Mouse (Mus musculus): Measurements from ENCODE around the gene Clec2l. TPM values are rescaled to one million over a fixed set of nuclear protein-coding genes. Genes with fewer than 3 reads are reported as not detected.

Clec2l gene
- polyA plus RNA-seq, 1 experiment from 2014 or later: 7.8 TPM

GRCm38 (mm10) chr6:38698233-38698889 is 35.5 kb downstream of the Clec2l start:
- peaks cover 86% of the 10 kb centered on the region for H3K36me3 ChIP-seq
- no peak overlapping the region for H3K4me3 ChIP-seq
- ATAC-seq (ENCODE audit: low FRiP score, low read depth): peak; percentile 7; the same call in 1 of the 2 replicates
- peaks cover 3% of the 10 kb centered on the region; the same call in 1 of the 2 replicates for H3K4me1 ChIP-seq
- 96% methylated on average over 18 of the region's 18 CpGs for WGBS
- no peak overlapping the region for H3K27ac ChIP-seq
- H3K27me3 ChIP-seq (replicated peaks): no peaks in the 10 kb centered on the region
- H3K9me3 ChIP-seq: no peaks in the 10 kb centered on the region
- no peak overlapping the region for H3K4me2 ChIP-seq (replicated peaks)
- H3K9ac ChIP-seq: no peak overlapping the region

- no peaks in the 10 kb centered on the region for H3K27me3 ChIP-seq (replicated peaks)
- WGBS: 57% methylated on average over 2 of the region's 2 CpGs
- no peaks in the 10 kb centered on the region for H3K4me1 ChIP-seq
- no peak for ATAC-seq (ENCODE audit: low FRiP score, low read depth)
- no peak overlapping the region for H3K9ac ChIP-seq
- no peak overlapping the region for H3K4me3 ChIP-seq
- no peaks in the 10 kb centered on the region for H3K9me3 ChIP-seq
- H3K27ac ChIP-seq: no peak overlapping the region
- H3K4me2 ChIP-seq (replicated peaks): no peak overlapping the region
- H3K36me3 ChIP-seq: peaks cover 71% of the 10 kb centered on the region
These were observed 38.6 kb downstream of the Clec2l start for GRCm38 (mm10) chr6:38701421-38701820.

- ATAC-seq (ENCODE audit: low FRiP score, low read depth): no peak
- no peak overlapping the region for H3K9ac ChIP-seq
- no peaks in the 10 kb centered on the region for H3K4me1 ChIP-seq
- no peak overlapping the region for H3K4me3 ChIP-seq
- no peak overlapping the region for H3K27ac ChIP-seq
- peaks cover 75% of the 10 kb centered on the region for H3K36me3 ChIP-seq
- H3K27me3 ChIP-seq (replicated peaks): no peaks in the 10 kb centered on the region
- no peaks in the 10 kb centered on the region for H3K9me3 ChIP-seq
- H3K4me2 ChIP-seq (replicated peaks): no peak overlapping the region
- 76% methylated on average over 6 of the region's 6 CpGs for WGBS
These were observed 40.0 kb downstream of the Clec2l start for GRCm38 (mm10) chr6:38702810-38703399.

GRCm38 (mm10) chr6:38703526-38703925 is 40.7 kb downstream of the Clec2l start:
- peaks cover 71% of the 10 kb centered on the region for H3K36me3 ChIP-seq

GRCm38 (mm10) chr6:38704264-38704984 is 41.6 kb downstream of the Clec2l start:
- H3K27me3 ChIP-seq (replicated peaks): no peaks in the 10 kb centered on the region
- peaks cover 66% of the 10 kb centered on the region for H3K36me3 ChIP-seq
- H3K9me3 ChIP-seq: no peaks in the 10 kb centered on the region
- no peaks in the 10 kb centered on the region for H3K4me1 ChIP-seq
- no peak overlapping the region for H3K27ac ChIP-seq
- H3K4me3 ChIP-seq: no peak overlapping the region
- no peak overlapping the region for H3K9ac ChIP-seq
- no peak for ATAC-seq (ENCODE audit: low FRiP score, low read depth)
- H3K4me2 ChIP-seq (replicated peaks): no peak overlapping the region
- 88% methylated on average over 7 of the region's 7 CpGs for WGBS

More at GRCm38 (mm10) chr6:38703526-38703925, 40.7 kb downstream of the Clec2l start:
- 96% methylated on average over 6 of the region's 6 CpGs for WGBS
- H3K27me3 ChIP-seq (replicated peaks): no peaks in the 10 kb centered on the region
- no peak overlapping the region for H3K27ac ChIP-seq
- no peaks in the 10 kb centered on the region for H3K4me1 ChIP-seq
- no peak for ATAC-seq (ENCODE audit: low FRiP score, low read depth)
- H3K4me2 ChIP-seq (replicated peaks): no peak overlapping the region
- H3K4me3 ChIP-seq: no peak overlapping the region
- H3K9ac ChIP-seq: no peak overlapping the region
- no peaks in the 10 kb centered on the region for H3K9me3 ChIP-seq

- no peaks in the 10 kb centered on the region for H3K9me3 ChIP-seq
- no peaks in the 10 kb centered on the region for H3K27me3 ChIP-seq (replicated peaks)
- no peak overlapping the region for H3K27ac ChIP-seq
- no peaks in the 10 kb centered on the region for H3K4me1 ChIP-seq
- H3K4me2 ChIP-seq (replicated peaks): no peak overlapping the region
- no peak overlapping the region for H3K9ac ChIP-seq
- no peak overlapping the region for H3K4me3 ChIP-seq
- ATAC-seq (ENCODE audit: low FRiP score, low read depth): no peak
- 96% methylated on average over 3 of the region's 3 CpGs for WGBS
- peaks cover 73% of the 10 kb centered on the region for H3K36me3 ChIP-seq
These were observed 47.6 kb downstream of the Clec2l start for GRCm38 (mm10) chr6:38710449-38710848.

- no peak overlapping the region for H3K4me3 ChIP-seq
- H3K4me2 ChIP-seq (replicated peaks): no peak overlapping the region
- no peak overlapping the region for H3K9ac ChIP-seq
- H3K4me1 ChIP-seq: no peaks in the 10 kb centered on the region
- no peaks in the 10 kb centered on the region for H3K27me3 ChIP-seq (replicated peaks)
- no peak overlapping the region for H3K27ac ChIP-seq
- ATAC-seq (ENCODE audit: low FRiP score, low read depth): no peak
- peaks cover 90% of the 10 kb centered on the region for H3K36me3 ChIP-seq
- WGBS: 91% methylated on average over 19 of the region's 19 CpGs
- no peaks in the 10 kb centered on the region for H3K9me3 ChIP-seq
These were observed 51.4 kb downstream of the Clec2l start for GRCm38 (mm10) chr6:38713957-38714898.

- no peak overlapping the region for H3K9ac ChIP-seq
- H3K36me3 ChIP-seq: peaks cover 87% of the 10 kb centered on the region
- no peak overlapping the region for H3K4me3 ChIP-seq
- H3K4me2 ChIP-seq (replicated peaks): no peak overlapping the region
- no peaks in the 10 kb centered on the region for H3K9me3 ChIP-seq
- no peak for ATAC-seq (ENCODE audit: low FRiP score, low read depth)
- H3K4me1 ChIP-seq: no peaks in the 10 kb centered on the region
- WGBS: 92% methylated on average over 16 of the region's 16 CpGs
- no peak overlapping the region for H3K27ac ChIP-seq
- H3K27me3 ChIP-seq (replicated peaks): no peaks in the 10 kb centered on the region
These were observed 53.0 kb downstream of the Clec2l start for GRCm38 (mm10) chr6:38715881-38716280.

- WGBS: 89% methylated on average over 7 of the region's 7 CpGs
- H3K36me3 ChIP-seq: peaks cover 75% of the 10 kb centered on the region
- no peak overlapping the region for H3K27ac ChIP-seq
- no peak for ATAC-seq (ENCODE audit: low FRiP score, low read depth)
- H3K27me3 ChIP-seq (replicated peaks): no peaks in the 10 kb centered on the region
- no peak overlapping the region for H3K9ac ChIP-seq
- H3K4me2 ChIP-seq (replicated peaks): no peak overlapping the region
- no peak overlapping the region for H3K4me3 ChIP-seq
- no peaks in the 10 kb centered on the region for H3K4me1 ChIP-seq
- H3K9me3 ChIP-seq: no peaks in the 10 kb centered on the region
These were observed 55.8 kb downstream of the Clec2l start for GRCm38 (mm10) chr6:38718625-38719024.

- H3K36me3 ChIP-seq: peaks cover 69% of the 10 kb centered on the region
- no peak for ATAC-seq (ENCODE audit: low FRiP score, low read depth)
These were observed 56.4 kb downstream of the Clec2l start for GRCm38 (mm10) chr6:38719229-38719628.

GRCm38 (mm10) chr6:38721361-38721760 is 58.5 kb downstream of the Clec2l start:
- no peak overlapping the region for H3K4me3 ChIP-seq
- 77% methylated on average over 1 of the region's 1 CpGs for WGBS
- no peaks in the 10 kb centered on the region for H3K9me3 ChIP-seq
- no peak overlapping the region for H3K9ac ChIP-seq
- ATAC-seq (ENCODE audit: low FRiP score, low read depth): no peak
- no peaks in the 10 kb centered on the region for H3K4me1 ChIP-seq
- no peaks in the 10 kb centered on the region for H3K27me3 ChIP-seq (replicated peaks)
- H3K36me3 ChIP-seq: peaks cover 54% of the 10 kb centered on the region
- H3K4me2 ChIP-seq (replicated peaks): no peak overlapping the region
- H3K27ac ChIP-seq: no peak overlapping the region

More at GRCm38 (mm10) chr6:38719229-38719628, 56.4 kb downstream of the Clec2l start:
- H3K27me3 ChIP-seq (replicated peaks): no peaks in the 10 kb centered on the region
- no peak overlapping the region for H3K9ac ChIP-seq
- H3K9me3 ChIP-seq: no peaks in the 10 kb centered on the region
- WGBS: 46% methylated on average over 6 of the region's 6 CpGs
- no peak overlapping the region for H3K4me2 ChIP-seq (replicated peaks)
- H3K4me1 ChIP-seq: no peaks in the 10 kb centered on the region
- H3K27ac ChIP-seq: no peak overlapping the region
- H3K4me3 ChIP-seq: no peak overlapping the region

Measured in neural tube, embryonic 12.5 days (tissue).